Mouse (Mus musculus) monocyte, adult 5-6 weeks (primary cell): Measurements from ENCODE around the gene Cnot3. TPM values are rescaled to one million over a fixed set of nuclear protein-coding genes. Genes with fewer than 3 reads are reported as not detected.
A peak's percentile ranks its signal among the peaks of the same experiment; 100 is the strongest.

Experiments
- ATAC-seq: fragments of 153-309, 156-312 bp; replicated peaks from 2 replicates; pipeline ENCODE4 v1.8.0; 2017; ENCODE audit warnings: mild to moderate bottlenecking; ENCODE audit not compliant: low TSS enrichment, insufficient number of reproducible peaks, severe bottlenecking, poor library complexity, low FRiP score
- total RNA-seq: library from RNA; stranded (forward); fragments of 200-1000, 200-491, 200-594 nt; gene quantifications from 3 replicates; pipeline ENCODE4 v1.2.3, GENCODE M21; 2017

Gene Cnot3
- total RNA-seq, 1 experiment from 2014 or later, result 24.8 TPM

DNA sequence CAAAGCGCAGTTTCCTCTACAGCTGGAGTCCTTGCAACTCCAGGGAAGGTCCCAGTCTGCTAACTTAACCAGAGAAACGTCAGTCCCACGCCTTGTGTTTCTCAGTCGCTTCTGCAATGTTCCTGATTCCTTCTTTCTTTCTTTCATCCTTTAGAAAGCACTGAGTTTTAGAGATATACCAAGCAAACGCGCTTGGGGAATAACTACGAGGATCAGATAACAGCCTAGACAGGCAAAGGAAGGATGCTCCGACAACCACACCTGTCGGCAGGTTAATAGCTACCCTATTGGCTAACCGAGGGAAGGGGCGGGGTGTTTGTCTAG, 758 bp upstream of the Cnot3 start:
- ATAC-seq, result no peak

DNA sequence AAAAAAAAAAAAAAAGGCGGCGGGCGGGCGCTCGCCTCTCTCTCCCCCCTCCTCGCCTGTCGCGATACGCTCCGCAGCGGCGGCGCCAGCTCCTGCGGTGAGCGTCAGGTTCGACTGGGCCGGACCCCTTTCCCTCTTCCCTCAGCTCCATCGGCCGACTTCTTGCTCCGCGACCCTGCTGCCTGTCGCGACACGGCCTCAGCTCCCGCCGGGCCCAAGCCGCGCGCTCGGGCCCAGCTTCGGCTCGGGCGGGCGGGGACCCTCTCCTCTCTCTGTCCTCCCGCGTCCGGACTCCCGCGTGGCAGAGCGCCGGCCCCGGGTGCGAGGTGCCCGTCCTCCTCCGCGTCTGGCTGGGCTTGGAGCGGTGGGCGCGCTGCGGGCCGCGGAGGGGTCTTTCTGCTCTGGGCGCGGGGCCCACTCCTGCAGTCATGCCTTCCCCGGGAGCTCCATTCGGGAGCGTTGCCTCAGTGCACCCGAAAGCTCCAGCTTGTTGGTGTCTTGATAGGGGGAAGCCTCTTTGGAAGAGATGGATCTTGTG, 489 bp downstream of the Cnot3 start:
- no peak for ATAC-seq

DNA sequence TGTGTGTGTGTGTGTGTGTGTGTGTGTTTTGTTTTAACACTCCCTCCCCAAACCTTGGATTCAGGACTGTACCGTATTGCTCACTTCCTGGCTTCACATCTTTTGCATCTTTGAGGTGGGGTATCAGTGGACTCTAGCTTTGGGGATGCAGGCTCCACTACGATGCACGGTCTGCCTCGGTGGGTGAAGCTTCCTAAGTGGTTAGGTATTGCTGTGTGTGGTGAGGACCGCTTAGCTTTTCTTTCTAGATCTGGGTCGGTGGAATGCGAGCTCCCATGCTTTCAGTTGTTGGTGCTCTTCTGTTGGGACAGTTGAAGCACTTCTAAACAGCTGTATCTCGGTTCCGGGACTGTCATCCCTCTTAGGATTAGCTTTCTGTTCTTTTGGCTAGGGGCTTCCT, 1.1 kb downstream of the Cnot3 start:
- no peak for ATAC-seq

- ATAC-seq, result no peak
Observed at GRCm38 (mm10) chr7:3646641-3647040, 1.6 kb downstream of the Cnot3 start.

GRCm38 (mm10) chr7:3656966-3657365, 11.9 kb downstream of the Cnot3 start:
- no peak for ATAC-seq

- no peak for ATAC-seq
Observed at GRCm38 (mm10) chr7:3658578-3658977, 13.5 kb downstream of the Cnot3 start.

DNA sequence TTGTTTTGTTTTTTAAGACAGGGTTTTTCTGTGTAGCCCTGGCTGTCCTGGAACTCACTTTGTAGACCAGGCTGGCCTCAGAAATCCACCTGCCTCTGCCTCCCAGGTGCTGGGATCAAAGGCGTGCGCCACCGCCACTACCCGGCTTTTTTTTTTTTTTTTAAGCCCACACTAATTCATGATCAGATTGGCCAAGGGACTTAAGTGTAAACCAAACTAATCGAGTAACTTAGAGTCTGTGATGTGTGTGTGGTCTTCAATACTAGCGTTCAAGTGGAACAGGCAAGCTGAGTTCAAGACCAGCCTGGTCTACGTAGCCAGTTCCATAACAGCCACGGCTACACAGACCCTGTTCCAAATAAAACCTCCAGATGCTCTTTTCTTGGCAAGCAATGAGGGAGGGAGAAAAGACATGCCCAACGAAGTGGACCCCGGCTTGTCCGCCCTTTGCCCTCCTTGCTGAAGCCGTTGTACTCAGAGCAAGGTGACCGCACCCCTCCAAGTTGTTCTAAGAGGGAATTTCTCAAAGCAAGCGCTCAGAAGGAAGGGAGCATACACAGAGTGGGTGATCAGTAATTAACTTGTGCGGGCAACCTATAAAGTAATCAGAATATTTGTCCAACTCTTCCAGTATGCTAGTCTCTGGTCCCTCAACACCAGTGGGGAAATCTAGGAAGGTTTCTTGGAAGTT, 19.6 kb downstream of the Cnot3 start:
- no peak for ATAC-seq

- peak; percentile 99 for ATAC-seq
Observed at GRCm38 (mm10) chr7:3665215-3666114, 20.4 kb downstream of the Cnot3 start, which contains the start of gene Leng1. TSS of gene Leng1 (minus strand) at chr7:3665840.

- no peak for ATAC-seq
Observed at GRCm38 (mm10) chr7:3666921-3667391, 21.9 kb downstream of the Cnot3 start.

DNA sequence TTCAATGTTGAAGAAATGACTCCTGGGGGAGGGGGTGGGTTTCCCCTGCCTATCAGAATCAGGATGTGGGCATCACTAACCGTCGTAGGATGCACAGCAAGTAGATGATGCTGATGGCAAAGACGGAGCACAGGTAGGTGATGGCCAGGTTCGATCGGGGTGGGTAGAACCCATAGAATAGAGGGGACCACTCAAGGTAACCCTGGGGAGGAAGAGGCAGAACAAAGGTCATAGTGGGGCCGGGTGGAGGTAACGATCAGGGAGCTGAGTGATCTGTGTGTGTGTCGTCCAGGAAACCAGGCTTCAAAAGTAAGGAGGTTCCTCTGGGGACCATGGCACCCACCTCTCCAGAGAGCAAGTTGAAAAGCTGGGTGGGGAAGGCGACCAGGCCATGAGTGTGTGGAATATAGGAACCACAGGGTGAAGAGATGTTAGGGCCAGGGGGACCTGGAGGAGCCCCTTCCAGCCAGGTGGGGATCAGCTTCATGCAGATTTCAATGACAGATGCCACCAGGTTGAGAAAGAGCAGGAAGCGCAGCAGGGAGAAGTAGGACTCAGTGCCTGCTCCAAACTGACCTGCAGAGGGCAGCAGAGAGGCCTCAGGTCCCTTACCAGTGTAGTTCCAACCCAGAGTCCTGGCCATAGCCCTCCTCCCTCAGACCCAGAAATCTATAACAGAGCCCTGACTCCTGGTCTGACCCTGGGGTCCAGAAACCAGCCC, 29.6 kb downstream of the Cnot3 start:
- peak; percentile 88 for ATAC-seq

GRCm38 (mm10) chr7:3675228-3675548, 30.1 kb downstream of the Cnot3 start:
- ATAC-seq, result no peak

DNA sequence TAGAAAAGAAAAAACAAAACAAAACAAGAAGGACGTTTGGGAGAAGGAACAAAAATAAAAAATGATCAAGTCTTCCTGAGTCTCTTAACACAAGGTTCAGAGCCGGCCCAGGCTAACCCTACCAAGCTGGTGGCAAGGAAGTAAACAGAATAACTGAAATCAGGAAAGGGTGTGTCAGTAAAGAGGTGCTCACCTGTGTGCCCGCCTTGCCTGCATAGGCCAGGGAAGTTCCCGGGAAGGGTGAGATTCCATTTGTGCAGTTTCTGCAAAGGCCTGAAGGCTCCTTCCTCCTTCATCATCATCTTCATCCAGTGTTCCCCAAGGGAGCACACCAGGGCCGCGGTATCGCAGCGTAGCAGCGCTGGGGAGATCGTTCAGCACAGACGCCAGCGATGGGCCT, 31.3 kb downstream of the Cnot3 start:
- ATAC-seq, result no peak

GRCm38 (mm10) chr7:3677342-3677741, 32.3 kb downstream of the Cnot3 start, which contains the start of gene Tmc4:
TSS of gene Tmc4 (minus strand) at chr7:3677553.
- no peak for ATAC-seq

- ATAC-seq, result no peak
Observed at GRCm38 (mm10) chr7:3683908-3684550, 39.0 kb downstream of the Cnot3 start.

GRCm38 (mm10) chr7:3684698-3685097, 39.6 kb downstream of the Cnot3 start:
- no peak for ATAC-seq

GRCm38 (mm10) chr7:3685400-3686187, 40.5 kb downstream of the Cnot3 start:
- ATAC-seq, result no peak

GRCm38 (mm10) chr7:3691919-3692318, 46.9 kb downstream of the Cnot3 start:
- no peak for ATAC-seq

- ATAC-seq, result no peak
Observed at GRCm38 (mm10) chr7:3692382-3692986, 47.4 kb downstream of the Cnot3 start, which contains the start of gene Tsen34. TSS of gene Tsen34 (plus strand) at chr7:3692863.
